Mouse (Mus musculus) mouse trophoblast stem cell (cell line): ENCODE results near the gene Pnisr.

Source experiments
- in situ Hi-C, 2 experiments: fragments of 300-500 bp; cut with MseI, MboI; formaldehyde crosslinking; loops; 2 replicates in 1 of 2; 3 replicates in 1 of 2; pipeline ENCODE4 v1.15.1; 2025

Gene Pnisr

GRCm38 (mm10) chr4:21847481-21848286 lies at the start of gene Pnisr:
Pnisr (plus strand) TSS chr4:21847583.
- in situ Hi-C loops, result no loop called here

- in situ Hi-C loops, result loop anchor here in 1 of 2 experiments (25.0 kb wide), 1 partner anchor 264 kb away; no protein-coding TSS in a partner anchor
Observed at GRCm38 (mm10) chr4:21801013-21801412, 46.4 kb upstream of the Pnisr start.

- in situ Hi-C loops, result loop anchor here in 1 of 2 experiments (25.0 kb wide), 1 partner anchor 264 kb away; no protein-coding TSS in a partner anchor
Observed at GRCm38 (mm10) chr4:21801620-21802019, 45.8 kb upstream of the Pnisr start.

GRCm38 (mm10) chr4:21807204-21807603 lies 40.2 kb upstream of the Pnisr start:
- in situ Hi-C loops, result loop anchor here in 1 of 2 experiments (25.0 kb wide), 1 partner anchor 270 kb away; no protein-coding TSS in a partner anchor

- in situ Hi-C loops, result loop anchor here in 1 of 2 experiments (25.0 kb wide), 1 partner anchor 273 kb away; no protein-coding TSS in a partner anchor
Observed at GRCm38 (mm10) chr4:21810608-21811007, 36.8 kb upstream of the Pnisr start.

- in situ Hi-C loops, result loop anchor here in 1 of 2 experiments (25.0 kb wide), 1 partner anchor 275 kb away; no protein-coding TSS in a partner anchor
Observed at GRCm38 (mm10) chr4:21812635-21813034, 34.7 kb upstream of the Pnisr start.

GRCm38 (mm10) chr4:21814029-21814428 lies 33.4 kb upstream of the Pnisr start:
- in situ Hi-C loops, result loop anchor here in 1 of 2 experiments (25.0 kb wide), 1 partner anchor 277 kb away; no protein-coding TSS in a partner anchor

- in situ Hi-C loops, result no loop called here
Observed at GRCm38 (mm10) chr4:21826616-21827015, 20.8 kb upstream of the Pnisr start.

GRCm38 (mm10) chr4:21832844-21833243 lies 14.5 kb upstream of the Pnisr start:
- in situ Hi-C loops, result no loop called here

- in situ Hi-C loops, result no loop called here
Observed at GRCm38 (mm10) chr4:21848287-21848630, 876 bp downstream of the Pnisr start.

GRCm38 (mm10) chr4:21857481-21857880 lies 10.1 kb downstream of the Pnisr start:
- in situ Hi-C loops, result no loop called here

- in situ Hi-C loops, result no loop called here
Observed at GRCm38 (mm10) chr4:21865226-21865625, 17.8 kb downstream of the Pnisr start.

- in situ Hi-C loops, result no loop called here
Observed at GRCm38 (mm10) chr4:21878776-21879175, 31.4 kb downstream of the Pnisr start.

- in situ Hi-C loops, result no loop called here
Observed at GRCm38 (mm10) chr4:21879565-21880220, 32.3 kb downstream of the Pnisr start, which contains the start of gene Coq3. Coq3 (plus strand) TSS chr4:21879673.

- in situ Hi-C loops, result no loop called here
Observed at GRCm38 (mm10) chr4:21882806-21883205, 35.4 kb downstream of the Pnisr start.

- in situ Hi-C loops, result no loop called here
Observed at GRCm38 (mm10) chr4:21885831-21886230, 38.4 kb downstream of the Pnisr start.
